Mouse (Mus musculus): ENCODE measurements around the gene Pou6f2. TPM values are rescaled to one million over a fixed set of nuclear protein-coding genes. Genes with fewer than 3 reads are reported as not detected.

Pou6f2 gene
- not detected for total RNA-seq (2021)
- long read RNA-seq, experiment 1 = 0 reads
- long read RNA-seq, experiment 2 = 0 reads

- DNase-seq = no peak
Observed at GRCm38 (mm10) chr13:18397586-18397985, at the start of gene Pou6f2. Pou6f2 (minus strand) TSS chr13:18397686.

- no peak for DNase-seq
Observed at GRCm38 (mm10) chr13:18439858-18440257, 42.4 kb upstream of the Pou6f2 start.

- DNase-seq = no peak
Observed at GRCm38 (mm10) chr13:18387673-18388072, 9.8 kb downstream of the Pou6f2 start.

- DNase-seq = no peak
Observed at GRCm38 (mm10) chr13:18363373-18363772, 34.1 kb downstream of the Pou6f2 start.

GRCm38 (mm10) chr13:18344580-18345333 is 52.7 kb downstream of the Pou6f2 start:
- no peak for DNase-seq

GRCm38 (mm10) chr13:18338910-18339501 is 58.5 kb downstream of the Pou6f2 start:
- no peak for DNase-seq

GRCm38 (mm10) chr13:18338022-18338421 is 59.5 kb downstream of the Pou6f2 start:
- no peak for DNase-seq

- no peak for DNase-seq
Observed at GRCm38 (mm10) chr13:18334035-18334434, 63.5 kb downstream of the Pou6f2 start.

GRCm38 (mm10) chr13:18332596-18332995 is 64.9 kb downstream of the Pou6f2 start:
- DNase-seq = no peak

- DNase-seq = no peak
Observed at GRCm38 (mm10) chr13:18323980-18324678, 73.4 kb downstream of the Pou6f2 start.

- no peak for DNase-seq
Observed at GRCm38 (mm10) chr13:18323407-18323806, 74.1 kb downstream of the Pou6f2 start.

- DNase-seq = no peak
Observed at GRCm38 (mm10) chr13:18312613-18313012, 84.9 kb downstream of the Pou6f2 start.

GRCm38 (mm10) chr13:18309024-18309423 is 88.5 kb downstream of the Pou6f2 start:
- no peak for DNase-seq

- no peak for DNase-seq
Observed at GRCm38 (mm10) chr13:18306506-18307145, 90.9 kb downstream of the Pou6f2 start.

GRCm38 (mm10) chr13:18299966-18300365 is 97.5 kb downstream of the Pou6f2 start:
- DNase-seq = no peak

- DNase-seq = no peak
Observed at GRCm38 (mm10) chr13:18293438-18293837, 104.0 kb downstream of the Pou6f2 start.

GRCm38 (mm10) chr13:18290253-18290914 is 107.1 kb downstream of the Pou6f2 start:
- DNase-seq = no peak

- no peak for DNase-seq
Observed at GRCm38 (mm10) chr13:18287536-18287935, 110.0 kb downstream of the Pou6f2 start.

- DNase-seq = no peak
Observed at GRCm38 (mm10) chr13:18282361-18282982, 115.0 kb downstream of the Pou6f2 start.

- DNase-seq = no peak
Observed at GRCm38 (mm10) chr13:18281084-18281483, 116.4 kb downstream of the Pou6f2 start.

- DNase-seq = no peak
Observed at GRCm38 (mm10) chr13:18253131-18253530, 144.4 kb downstream of the Pou6f2 start.
